Mouse (Mus musculus): Measurements from ENCODE around the gene Tnpo2. TPM values are rescaled to one million over a fixed set of nuclear protein-coding genes. Genes with fewer than 3 reads are reported as not detected.

Gene Tnpo2
- polyA plus RNA-seq, 1 experiment: 52.0 TPM

DNA sequence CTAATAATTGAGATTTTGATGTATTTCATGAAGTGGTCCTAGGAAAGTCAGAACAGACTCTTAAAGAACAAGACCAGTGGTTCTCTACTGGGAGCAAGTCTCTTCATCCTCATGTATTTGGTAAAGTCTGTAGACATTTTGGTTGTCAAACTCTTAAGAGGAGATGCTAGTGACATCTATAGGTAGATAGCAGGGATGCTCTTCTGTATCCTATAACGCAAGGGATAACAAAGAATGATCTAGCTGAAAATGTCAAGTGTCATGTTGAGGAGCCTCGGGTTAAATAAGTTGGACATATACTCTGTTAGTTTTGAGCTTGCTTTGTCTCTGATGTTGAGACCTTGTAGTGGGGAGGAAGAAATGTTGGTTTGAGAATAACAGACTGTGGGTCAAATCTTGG is 8.8 kb upstream of the Tnpo2 start:
- Histone ChIP-seq H3ac (ENCODE audit: control insufficient read depth, insufficient read length, low read depth) (peak overlapping the region; percentile 37), H3K79me3 (ENCODE audit: low read depth) (peaks cover 67% of the 10 kb centered on the region), H3K79me2 (ENCODE audit: control insufficient read depth, insufficient read depth) (peaks cover 85% of the 10 kb centered on the region), H3K36me3 (ENCODE audit: control insufficient read depth, insufficient read depth) (peaks cover 45% of the 10 kb centered on the region), H3K27me3 (ENCODE audit: control insufficient read depth, insufficient read depth, insufficient read length) (no peaks in the 10 kb centered on the region), H3K4me3 (ENCODE audit: insufficient read depth, poor library complexity, severe bottlenecking) (peak overlapping the region; percentile 98)
- TF ChIP-seq MYOD1 (IDR thresholded peaks at IDR 0.05; ENCODE audit: control insufficient read depth, insufficient read length, low read depth): no peak
- TF ChIP-seq MYOG (IDR thresholded peaks at IDR 0.05; ENCODE audit: control insufficient read depth, extremely low read depth, insufficient read length): no peak
- TF ChIP-seq FOSL1 (IDR thresholded peaks at IDR 0.05; ENCODE audit: insufficient read depth, low read length, poor library complexity, severe bottlenecking): no peak
- no peak for TF ChIP-seq USF1 (IDR thresholded peaks at IDR 0.05; ENCODE audit: low read depth)
- no peak for TF ChIP-seq MAX (IDR thresholded peaks at IDR 0.05)
- TF ChIP-seq CTCF (IDR thresholded peaks at IDR 0.05; ENCODE audit: control insufficient read depth, insufficient read depth, insufficient read length): no peak
- no peak for TF ChIP-seq CEBPB (IDR thresholded peaks at IDR 0.05; ENCODE audit: low read depth)

DNA sequence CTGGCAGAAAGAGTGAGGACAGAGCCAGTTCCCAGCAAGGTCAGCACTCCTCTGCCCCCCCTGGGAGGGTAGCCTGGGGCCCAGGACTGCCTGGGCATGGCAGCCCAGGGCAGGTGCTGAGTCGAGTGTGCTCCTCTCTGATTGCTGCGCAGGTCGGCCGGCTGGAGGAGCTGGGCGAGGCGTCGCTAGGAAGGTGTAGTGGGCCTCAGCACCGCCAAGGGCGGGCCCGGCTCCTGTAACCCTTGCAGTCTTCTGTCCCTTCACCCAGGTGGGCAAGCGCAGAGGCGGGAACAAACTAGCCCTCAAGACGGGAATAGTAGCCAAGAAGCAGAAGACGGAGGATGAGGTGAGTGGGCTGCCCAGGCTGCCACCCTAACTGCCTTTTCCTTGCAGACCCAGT is 7.4 kb upstream of the Tnpo2 start:
- H3K4me3 ChIP-seq (ENCODE audit: insufficient read depth, poor library complexity, severe bottlenecking): no peak overlapping the region
- no peak overlapping the region for H3ac ChIP-seq (ENCODE audit: control insufficient read depth, insufficient read length, low read depth)
- TF ChIP-seq CEBPB (IDR thresholded peaks at IDR 0.05; ENCODE audit: low read depth): no peak
- no peak for TF ChIP-seq MYOD1 (IDR thresholded peaks at IDR 0.05; ENCODE audit: control insufficient read depth, insufficient read length, low read depth)
- no peak for TF ChIP-seq USF1 (IDR thresholded peaks at IDR 0.05; ENCODE audit: low read depth)
- TF ChIP-seq MYOG (IDR thresholded peaks at IDR 0.05; ENCODE audit: control insufficient read depth, extremely low read depth, insufficient read length): no peak
- no peak for TF ChIP-seq FOSL1 (IDR thresholded peaks at IDR 0.05; ENCODE audit: insufficient read depth, low read length, poor library complexity, severe bottlenecking)
- H3K79me2 ChIP-seq (ENCODE audit: control insufficient read depth, insufficient read depth): peaks cover 81% of the 10 kb centered on the region
- peaks cover 64% of the 10 kb centered on the region for H3K79me3 ChIP-seq (ENCODE audit: low read depth)
- H3K36me3 ChIP-seq (ENCODE audit: control insufficient read depth, insufficient read depth): peaks cover 52% of the 10 kb centered on the region
- H3K27me3 ChIP-seq (ENCODE audit: control insufficient read depth, insufficient read depth, insufficient read length): no peaks in the 10 kb centered on the region

DNA sequence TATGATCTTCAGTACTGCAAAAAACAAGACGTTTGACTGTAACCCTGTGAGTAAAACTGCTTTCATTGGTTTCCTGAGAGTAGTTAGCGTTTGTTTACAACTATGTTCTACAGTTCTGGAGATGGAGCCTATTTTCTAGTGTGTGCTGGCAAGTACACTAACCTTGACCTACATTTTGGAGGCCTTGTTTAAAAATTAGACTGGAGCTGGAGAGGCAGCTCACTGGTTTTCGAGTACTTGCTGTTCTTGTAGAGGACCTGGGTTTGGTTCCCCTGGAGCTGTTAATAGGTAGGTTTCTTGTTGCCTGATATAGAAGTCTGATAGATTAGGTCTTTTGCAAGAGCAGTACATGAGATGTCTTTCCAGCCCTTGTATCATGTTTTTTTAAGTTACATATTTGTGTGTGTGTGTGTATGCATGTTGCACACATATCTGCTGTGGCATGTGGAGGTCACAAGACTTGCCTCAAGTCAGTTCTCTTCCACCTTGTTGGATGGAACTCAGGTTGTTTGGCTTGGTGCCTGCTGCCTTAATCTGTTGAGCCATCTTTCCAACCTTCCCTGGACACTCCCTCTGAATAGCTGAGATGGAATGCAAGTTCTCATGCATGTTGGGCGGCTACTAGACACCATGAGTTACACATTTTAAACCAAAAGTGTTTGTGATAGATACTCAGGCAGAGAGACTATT is 3.9 kb upstream of the Tnpo2 start:
- Histone ChIP-seq H3K79me3 (ENCODE audit: low read depth) (peaks cover 54% of the 10 kb centered on the region), H3K79me2 (ENCODE audit: control insufficient read depth, insufficient read depth) (peaks cover 80% of the 10 kb centered on the region), H3K27me3 (ENCODE audit: control insufficient read depth, insufficient read depth, insufficient read length) (no peaks in the 10 kb centered on the region), H3ac (ENCODE audit: control insufficient read depth, insufficient read length, low read depth) (no peak overlapping the region), H3K36me3 (ENCODE audit: control insufficient read depth, insufficient read depth) (peaks cover 52% of the 10 kb centered on the region), H3K4me3 (ENCODE audit: insufficient read depth, poor library complexity, severe bottlenecking) (no peak overlapping the region)
- no peak for TF ChIP-seq FOSL1 (IDR thresholded peaks at IDR 0.05; ENCODE audit: insufficient read depth, low read length, poor library complexity, severe bottlenecking)
- TF ChIP-seq CTCF (IDR thresholded peaks at IDR 0.05; ENCODE audit: control insufficient read depth, insufficient read depth, insufficient read length): no peak
- TF ChIP-seq MAX (IDR thresholded peaks at IDR 0.05): no peak
- no peak for TF ChIP-seq CEBPB (IDR thresholded peaks at IDR 0.05; ENCODE audit: low read depth)
- no peak for TF ChIP-seq MYOD1 (IDR thresholded peaks at IDR 0.05; ENCODE audit: control insufficient read depth, insufficient read length, low read depth)
- no peak for TF ChIP-seq MYOG (IDR thresholded peaks at IDR 0.05; ENCODE audit: control insufficient read depth, extremely low read depth, insufficient read length)
- TF ChIP-seq USF1 (IDR thresholded peaks at IDR 0.05; ENCODE audit: low read depth): no peak

DNA sequence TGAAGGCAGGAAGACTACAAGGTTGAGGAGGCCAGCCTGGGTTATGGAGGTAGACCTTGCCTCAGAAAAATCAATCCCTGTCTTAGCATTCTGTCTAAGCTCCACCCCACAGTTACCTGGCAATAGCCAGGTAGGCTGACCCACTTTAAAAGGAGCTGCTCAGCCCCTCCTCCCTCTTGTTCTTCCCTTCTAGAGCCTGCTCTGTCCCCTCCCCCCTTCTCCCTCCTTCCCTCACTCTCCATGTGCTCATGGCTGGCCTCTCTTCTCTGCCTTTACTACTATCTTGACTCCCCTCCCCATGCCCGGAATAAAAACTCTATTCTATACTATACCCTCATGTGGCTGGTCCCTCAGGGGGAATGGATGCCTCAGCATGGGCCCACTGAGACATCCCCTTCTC is 2.8 kb upstream of the Tnpo2 start:
- TF ChIP-seq MAX (IDR thresholded peaks at IDR 0.05) (no peak), CTCF (IDR thresholded peaks at IDR 0.05; ENCODE audit: control insufficient read depth, insufficient read depth, insufficient read length) (no peak), USF1 (IDR thresholded peaks at IDR 0.05; ENCODE audit: low read depth) (no peak), MYOD1 (IDR thresholded peaks at IDR 0.05; ENCODE audit: control insufficient read depth, insufficient read length, low read depth) (no peak), FOSL1 (IDR thresholded peaks at IDR 0.05; ENCODE audit: insufficient read depth, low read length, poor library complexity, severe bottlenecking) (no peak), MYOG (IDR thresholded peaks at IDR 0.05; ENCODE audit: control insufficient read depth, extremely low read depth, insufficient read length) (no peak), CEBPB (IDR thresholded peaks at IDR 0.05; ENCODE audit: low read depth) (no peak)
- no peak overlapping the region for H3K4me3 ChIP-seq (ENCODE audit: insufficient read depth, poor library complexity, severe bottlenecking)
- no peak overlapping the region for H3ac ChIP-seq (ENCODE audit: control insufficient read depth, insufficient read length, low read depth)
- peaks cover 50% of the 10 kb centered on the region for H3K36me3 ChIP-seq (ENCODE audit: control insufficient read depth, insufficient read depth)
- peaks cover 54% of the 10 kb centered on the region for H3K79me3 ChIP-seq (ENCODE audit: low read depth)
- no peaks in the 10 kb centered on the region for H3K27me3 ChIP-seq (ENCODE audit: control insufficient read depth, insufficient read depth, insufficient read length)
- H3K79me2 ChIP-seq (ENCODE audit: control insufficient read depth, insufficient read depth): peaks cover 80% of the 10 kb centered on the region

DNA sequence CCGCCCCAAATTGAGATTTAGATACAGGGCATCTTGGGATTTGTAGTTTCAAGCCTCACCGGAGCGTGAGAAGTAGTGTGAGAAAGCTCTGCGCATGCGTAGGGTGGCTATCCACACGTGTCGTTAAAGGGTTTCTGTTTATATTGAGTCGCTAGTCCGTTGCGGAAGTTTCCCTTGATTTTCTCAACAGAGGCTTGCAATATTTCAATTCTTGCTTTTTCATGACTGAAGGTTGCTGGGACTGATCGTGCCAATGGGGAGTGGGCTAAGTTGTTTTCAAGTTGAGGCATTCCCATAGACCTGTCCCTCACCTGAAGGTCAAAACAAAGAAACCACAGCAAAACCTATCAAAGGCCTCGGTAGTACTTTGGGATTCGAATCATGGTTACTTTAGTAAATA is 2.0 kb upstream of the Tnpo2 start:
- no peak for TF ChIP-seq MYOD1 (IDR thresholded peaks at IDR 0.05; ENCODE audit: control insufficient read depth, insufficient read length, low read depth)
- no peak for TF ChIP-seq MYOG (IDR thresholded peaks at IDR 0.05; ENCODE audit: control insufficient read depth, extremely low read depth, insufficient read length)
- no peak for TF ChIP-seq CTCF (IDR thresholded peaks at IDR 0.05; ENCODE audit: control insufficient read depth, insufficient read depth, insufficient read length)
- TF ChIP-seq FOSL1 (IDR thresholded peaks at IDR 0.05; ENCODE audit: insufficient read depth, low read length, poor library complexity, severe bottlenecking): no peak
- TF ChIP-seq CEBPB (IDR thresholded peaks at IDR 0.05; ENCODE audit: low read depth): no peak
- TF ChIP-seq MAX (IDR thresholded peaks at IDR 0.05): no peak
- no peak for TF ChIP-seq USF1 (IDR thresholded peaks at IDR 0.05; ENCODE audit: low read depth)
- Histone ChIP-seq H3K79me3 (ENCODE audit: low read depth) (peaks cover 54% of the 10 kb centered on the region), H3K36me3 (ENCODE audit: control insufficient read depth, insufficient read depth) (peaks cover 44% of the 10 kb centered on the region)

More for the DNA sequence above, 2.0 kb upstream of the Tnpo2 start:
- no peak overlapping the region for H3K4me3 ChIP-seq (ENCODE audit: insufficient read depth, poor library complexity, severe bottlenecking)
- peaks cover 80% of the 10 kb centered on the region for H3K79me2 ChIP-seq (ENCODE audit: control insufficient read depth, insufficient read depth)
- H3ac ChIP-seq (ENCODE audit: control insufficient read depth, insufficient read length, low read depth): no peak overlapping the region
- no peaks in the 10 kb centered on the region for H3K27me3 ChIP-seq (ENCODE audit: control insufficient read depth, insufficient read depth, insufficient read length)

All from C2C12 (cell line).